Mouse (Mus musculus) liver, postnatal 0 days (tissue): ENCODE results near the gene Scamp3.

Source experiments
- CTCF ChIP-seq: sonication (generic); IDR thresholded peaks from 2 replicates; pipeline ENCODE4 v1.5.1; 2016; ENCODE audit warnings: antibody characterized with exemption, low read depth
- EP300 ChIP-seq: IDR thresholded peaks from 2 replicates; pipeline ENCODE4 v1.6.1; 2016; ENCODE audit warnings: antibody characterized with exemption, low read depth, mild to moderate bottlenecking

DNA sequence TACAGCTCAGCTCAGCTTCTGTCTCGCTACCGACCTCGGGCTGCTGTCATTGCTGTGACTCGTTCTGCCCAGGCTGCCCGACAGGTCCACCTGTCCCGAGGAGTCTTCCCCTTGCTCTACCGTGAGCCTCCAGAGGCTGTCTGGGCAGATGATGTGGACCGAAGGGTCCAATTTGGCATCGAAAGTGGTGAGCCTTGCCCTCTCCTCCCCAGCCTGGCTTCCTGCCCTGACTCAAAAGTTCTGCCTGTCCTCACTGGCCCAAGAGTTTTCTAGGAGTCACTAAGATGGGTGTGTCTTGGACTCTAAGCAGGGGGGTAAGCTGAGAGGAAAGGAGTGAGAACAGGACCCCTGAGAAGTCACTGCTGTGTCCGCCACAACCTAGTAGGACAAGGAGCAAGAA, 32.5 kb upstream of the Scamp3 start:
- TF ChIP-seq CTCF (no peak), EP300 (no peak)
